Mouse (Mus musculus) lung, postnatal 0 days (tissue): ENCODE results near the gene Scnn1a. TPM values are rescaled to one million over a fixed set of nuclear protein-coding genes. Genes with fewer than 3 reads are reported as not detected.

Experiments
- ATAC-seq: fragments of 200-750 bp; cut with Nextera tagmentation; 2 replicates; pipeline ENCODE4 v1.8.0; 2017; ENCODE audit warnings: moderate library complexity
- DNase-seq: peaks from one replicate; pipeline ENCODE4 v3.0.0-alpha.2; 2016; ENCODE audit warnings: low spot score
- H3K27ac ChIP-seq: fragments of 300-500 bp; sonication (generic); 2 replicates; pipeline ENCODE4 v1.5.1; 2014; ENCODE audit warnings: antibody characterized with exemption, mild to moderate bottlenecking, low read length, mixed read lengths
- H3K27me3 ChIP-seq: fragments of 300-500 bp; sonication (generic); replicated peaks from 2 replicates; pipeline ENCODE4 v1.6.1; 2014; ENCODE audit warnings: low read length, mixed read lengths; ENCODE audit not compliant: insufficient read depth
- H3K36me3 ChIP-seq: fragments of 300-500 bp; sonication (generic); 2 replicates; pipeline ENCODE4 v1.6.1; 2014; ENCODE audit warnings: low read length, mixed read lengths; ENCODE audit not compliant: insufficient read depth
- H3K4me1 ChIP-seq: fragments of 300-500 bp; sonication (generic); 2 replicates; pipeline ENCODE4 v1.6.1; 2014; ENCODE audit warnings: antibody characterized with exemption, low read depth, low read length, mixed read lengths; ENCODE audit not compliant: insufficient read depth
- H3K4me2 ChIP-seq: fragments of 300-500 bp; sonication (generic); replicated peaks from 2 replicates; pipeline ENCODE4 v1.6.1; 2014; ENCODE audit warnings: low read depth, mild to moderate bottlenecking, low read length, moderate library complexity, mixed read lengths
- H3K4me3 ChIP-seq: fragments of 300-500 bp; sonication (generic); 2 replicates; pipeline ENCODE4 v1.5.1; 2014; ENCODE audit warnings: low read depth, low read length
- H3K9ac ChIP-seq: fragments of 300-500 bp; sonication (generic); replicated peaks from 2 replicates; pipeline ENCODE4 v1.6.1; 2014; ENCODE audit warnings: low read depth, mild to moderate bottlenecking
- H3K9me3 ChIP-seq: fragments of 300-500 bp; sonication (generic); 2 replicates; pipeline ENCODE4 v1.6.1; 2016; ENCODE audit warnings: low read length, mixed read lengths
- CTCF ChIP-seq: IDR thresholded peaks from 2 replicates; pipeline ENCODE4 v1.5.1; 2016; ENCODE audit warnings: antibody characterized with exemption, mild to moderate bottlenecking
- EP300 ChIP-seq: IDR thresholded peaks from 2 replicates; pipeline ENCODE4 v1.6.1; 2016; ENCODE audit warnings: antibody characterized with exemption, mild to moderate bottlenecking, control low read depth
- WGBS: fragments of 180-500 bp; shearing (Covaris S2); extraction: QIAGEN DNeasy Blood & Tissue Kit; methylation state at CpG from one replicate; pipeline ENCODE4 v1.1.7; 2014; 5-methylcytosine and 5-hydroxymethylcytosine counted together
- polyA plus RNA-seq: library from polyadenylated mRNA; unstranded; fragments of >200 nt; fragmentation: Nextera tagmentation; extraction: Ambion mirVana; gene quantifications from 2 replicates; pipeline ENCODE4 v1.2.1, GENCODE M21; 2015

Gene Scnn1a
- polyA plus RNA-seq, 1 experiment from 2014 or later, result 123 TPM

- peaks cover 42% of the 10 kb centered on the region for H3K4me1 ChIP-seq
- peak overlapping the region; percentile 95 for H3K27ac ChIP-seq
- no peaks in the 10 kb centered on the region for H3K9me3 ChIP-seq
- peak overlapping the region; percentile 79 for H3K4me2 ChIP-seq
- H3K4me3 ChIP-seq, result peak overlapping the region; percentile 73
- H3K36me3 ChIP-seq, result no peaks in the 10 kb centered on the region
- WGBS, result 2% methylated on average over 20 of the region's 20 CpGs
- peak overlapping the region; percentile 91 for H3K9ac ChIP-seq
- DNase-seq (peak; percentile 50), ATAC-seq (0 out of 2 replicates have a peak, but pooled peaks have one; percentile 12)
- no peaks in the 10 kb centered on the region for H3K27me3 ChIP-seq
- no peak; the same call in 1 of the 2 replicates for TF ChIP-seq EP300
- no peak for TF ChIP-seq CTCF
These were observed 30.0 kb downstream of the Scnn1a start for GRCm38 (mm10) chr6:125350231-125350994.

GRCm38 (mm10) chr6:125350995-125351324, 30.5 kb downstream of the Scnn1a start:
- TF ChIP-seq EP300 (no peak), CTCF (no peak)
- Histone ChIP-seq H3K9ac (peak overlapping the region; percentile 91), H3K36me3 (no peaks in the 10 kb centered on the region), H3K27me3 (no peaks in the 10 kb centered on the region), H3K4me3 (peak overlapping the region; percentile 73), H3K4me1 (peaks cover 47% of the 10 kb centered on the region), H3K9me3 (no peaks in the 10 kb centered on the region), H3K27ac (peak overlapping the region; percentile 95), H3K4me2 (peak overlapping the region; percentile 79)
- DNase-seq (no peak), ATAC-seq (no peak)
- WGBS, result 66% methylated on average over 2 of the region's 2 CpGs

GRCm38 (mm10) chr6:125351368-125352045, 31.0 kb downstream of the Scnn1a start:
- no peak for TF ChIP-seq EP300
- TF ChIP-seq CTCF, result no peak
- Histone ChIP-seq H3K4me2 (peak overlapping the region; percentile 79), H3K9me3 (no peaks in the 10 kb centered on the region), H3K4me3 (peak overlapping the region; percentile 73), H3K36me3 (no peaks in the 10 kb centered on the region), H3K9ac (no peak overlapping the region), H3K27ac (peak overlapping the region; percentile 95), H3K27me3 (no peaks in the 10 kb centered on the region), H3K4me1 (peaks cover 53% of the 10 kb centered on the region)
- ATAC-seq (no peak), DNase-seq (peak; percentile 68)
- whole genome bisulfite sequencing, result 28% methylated on average over 8 of the region's 8 CpGs

- Histone ChIP-seq H3K9me3 (no peaks in the 10 kb centered on the region), H3K4me2 (peak overlapping the region; percentile 79), H3K4me1 (peaks cover 53% of the 10 kb centered on the region), H3K27ac (0 out of 2 replicates have a peak overlapping the region, but pooled peaks have one; percentile 28), H3K27me3 (no peaks in the 10 kb centered on the region), H3K9ac (no peak overlapping the region), H3K36me3 (0 out of 2 replicates have a peak, but pooled peaks cover 1% of the 10 kb centered on the region), H3K4me3 (no peak overlapping the region)
- 40% methylated on average over 5 of the region's 5 CpGs for WGBS
- TF ChIP-seq CTCF, result no peak
- DNase-seq, result peak; percentile 75
- no peak for ATAC-seq
These were observed 31.6 kb downstream of the Scnn1a start for GRCm38 (mm10) chr6:125352046-125352384.

GRCm38 (mm10) chr6:125352811-125353210, 32.4 kb downstream of the Scnn1a start:
- no peaks in the 10 kb centered on the region for H3K9me3 ChIP-seq
- no peaks in the 10 kb centered on the region for H3K27me3 ChIP-seq
- H3K9ac ChIP-seq, result no peak overlapping the region
- H3K4me1 ChIP-seq, result peaks cover 53% of the 10 kb centered on the region
- TF ChIP-seq CTCF, result no peak
- TF ChIP-seq EP300, result no peak
- DNase-seq (no peak), ATAC-seq (no peak)
- H3K4me3 ChIP-seq, result no peak overlapping the region
- WGBS, result 51% methylated on average over 4 of the region's 4 CpGs
- peaks cover 9% of the 10 kb centered on the region; the same call in 1 of the 2 replicates for H3K36me3 ChIP-seq
- H3K27ac ChIP-seq, result no peak overlapping the region
- peak overlapping the region; percentile 79 for H3K4me2 ChIP-seq

GRCm38 (mm10) chr6:125353221-125353620, 32.8 kb downstream of the Scnn1a start:
- Histone ChIP-seq H3K9ac (no peak overlapping the region), H3K4me3 (no peak overlapping the region), H3K4me1 (peaks cover 53% of the 10 kb centered on the region), H3K27me3 (no peaks in the 10 kb centered on the region), H3K27ac (no peak overlapping the region), H3K9me3 (no peaks in the 10 kb centered on the region), H3K4me2 (0 out of 2 replicates have a peak overlapping the region, but pooled peaks have one; percentile 46), H3K36me3 (peaks cover 13% of the 10 kb centered on the region; the same call in 1 of the 2 replicates)
- 68% methylated on average over 11 of the region's 11 CpGs for WGBS
- ATAC-seq, result no peak
- TF ChIP-seq CTCF (no peak), EP300 (no peak)
- DNase-seq, result no peak
